Mouse (Mus musculus): ENCODE results near the gene Ackr2.

GRCm38 (mm10) chr9:121854246-121854645 lies 43.9 kb upstream of the Ackr2 start:
- TF ChIP-seq CTCF (IDR thresholded peaks at IDR 0.05; ENCODE audit: control insufficient read depth, insufficient read depth, low read length) (no peak), POLR2A (IDR thresholded peaks at IDR 0.05; ENCODE audit: borderline replicate concordance, control insufficient read depth, low read depth, low read length) (no peak)

All from bone marrow, adult 2 months (tissue).